ENCODE assay signal across 7 mouse cellular contexts in genomic region chr6:28834046-28834445, GRCm38 (mm10). TPM values are rescaled to one million over a fixed set of nuclear protein-coding genes. Genes with fewer than 3 reads are reported as not detected.
DNase-seq lines count a peak whose midpoint lies in the region; ATAC-seq lines count a peak whose summit lies in the region.

No protein-coding gene starts in this region.

- peaks cover 23% of the 10 kb centered on the region for H3K4me1 ChIP-seq in neural tube, embryonic 11.5 days (ENCODE audit: control insufficient read depth, insufficient read depth, low read length)
- H3K4me1 ChIP-seq in hindbrain, embryonic 10.5 days (replicated peaks), result peaks cover 50% of the 10 kb centered on the region
- peaks cover 20% of the 10 kb centered on the region for H3K4me1 ChIP-seq in midbrain, embryonic 11.5 days (ENCODE audit: control insufficient read depth, insufficient read depth, low read length)

- peak; percentile 24; the same call in 1 of the 2 replicates for ATAC-seq in neural tube, embryonic 11.5 days (ENCODE audit: insufficient read depth, low FRiP score, low TSS enrichment)
- ATAC-seq in midbrain, embryonic 11.5 days (ENCODE audit: low FRiP score), result no peak
- no peak for ATAC-seq in erythroid progenitor cell, adult 5-6 weeks (replicated peaks; ENCODE audit: low FRiP score, poor library complexity, severe bottlenecking)
- no peak for ATAC-seq in monocyte, adult 5-6 weeks (replicated peaks; ENCODE audit: insufficient number of reproducible peaks, low FRiP score, low TSS enrichment, poor library complexity, severe bottlenecking)

- H3K27ac ChIP-seq in neural tube, embryonic 11.5 days (ENCODE audit: low read depth, low read length), result no peak overlapping the region
- H3K27ac ChIP-seq in hindbrain, embryonic 10.5 days, result peak overlapping the region; percentile 94
- H3K27ac ChIP-seq in midbrain, embryonic 11.5 days (ENCODE audit: low read depth, low read length), result no peak overlapping the region

- no peaks in the 10 kb centered on the region for H3K9me3 ChIP-seq in neural tube, embryonic 11.5 days (ENCODE audit: control insufficient read depth, low read length)
- H3K9me3 ChIP-seq in hindbrain, embryonic 10.5 days, result no peaks in the 10 kb centered on the region
- no peaks in the 10 kb centered on the region for H3K9me3 ChIP-seq in midbrain, embryonic 11.5 days (ENCODE audit: control insufficient read depth, low read length)

- peak overlapping the region; percentile 94 for H3K4me2 ChIP-seq in neural tube, embryonic 11.5 days (ENCODE audit: low read depth)
- peak overlapping the region; percentile 99 for H3K4me2 ChIP-seq in midbrain, embryonic 11.5 days

- H3K9ac ChIP-seq in neural tube, embryonic 11.5 days (ENCODE audit: low read length), result peak overlapping the region; percentile 95; the same call in 1 of the 2 replicates
- no peak overlapping the region; the same call in 1 of the 2 replicates for H3K9ac ChIP-seq in midbrain, embryonic 11.5 days (ENCODE audit: low read length)

- H3K36me3 ChIP-seq in neural tube, embryonic 11.5 days (ENCODE audit: control insufficient read depth, insufficient read depth, low read length), result 0 out of 2 replicates have a peak, but pooled peaks cover 2% of the 10 kb centered on the region
- peaks cover 10% of the 10 kb centered on the region for H3K36me3 ChIP-seq in hindbrain, embryonic 10.5 days
- H3K36me3 ChIP-seq in midbrain, embryonic 11.5 days (ENCODE audit: control insufficient read depth, insufficient read depth, low read length), result 0 out of 2 replicates have a peak, but pooled peaks cover 2% of the 10 kb centered on the region

- peak overlapping the region; percentile 84 for H3K4me3 ChIP-seq in neural tube, embryonic 11.5 days (ENCODE audit: low read depth, low read length)
- H3K4me3 ChIP-seq in hindbrain, embryonic 10.5 days, result peak overlapping the region; percentile 80
- H3K4me3 ChIP-seq in midbrain, embryonic 11.5 days (ENCODE audit: low read depth, low read length), result peak overlapping the region; percentile 72

- DNase-seq in neural tube, embryonic 11.5 days (ENCODE audit: low spot score), result no peak
- no peak for DNase-seq in neural tube, embryonic 10.5 days (ENCODE audit: extremely low spot score, low spot score)
- no peak for DNase-seq in hindbrain, embryonic 10.5 days (ENCODE audit: low spot score)
- peak; percentile 88 for DNase-seq in midbrain, embryonic 11.5 days (ENCODE audit: low spot score, missing footprints)
- no peak for DNase-seq in ovary, postnatal 10 days (ENCODE audit: low spot score)

- peaks cover 4% of the 10 kb centered on the region; the same call in 1 of the 2 replicates for H3K27me3 ChIP-seq in neural tube, embryonic 11.5 days (ENCODE audit: control insufficient read depth, insufficient read depth, low read length)
- H3K27me3 ChIP-seq in hindbrain, embryonic 10.5 days (ENCODE audit: insufficient read depth, poor library complexity, severe bottlenecking), result peaks cover 45% of the 10 kb centered on the region
- peaks cover 8% of the 10 kb centered on the region for H3K27me3 ChIP-seq in midbrain, embryonic 11.5 days (ENCODE audit: control insufficient read depth, insufficient read depth, low read length)

- WGBS in neural tube, embryonic 11.5 days, result 18% methylated on average over 2 of the region's 2 CpGs
- WGBS in hindbrain, embryonic 10.5 days, result 29% methylated on average over 2 of the region's 2 CpGs
- 30% methylated on average over 2 of the region's 2 CpGs for WGBS in midbrain, embryonic 11.5 days

RNA-seq across cellular contexts. Expression of gene Lrrc4, which starts 2.5 kb away (rescaled TPM):
- 6.3 and 7.2 TPM in 2 replicates for polyA plus RNA-seq in neural tube, embryonic 11.5 days (2014; fragmentation: Nextera tagmentation; extraction: Ambion mirVana)
- polyA plus RNA-seq in hindbrain, embryonic 10.5 days (2016; fragmentation: Nextera tagmentation; extraction: Ambion mirVana), result 2.3 and 2.4 TPM in 2 replicates
- polyA plus RNA-seq in midbrain, embryonic 11.5 days (2014; fragmentation: Nextera tagmentation; extraction: Ambion mirVana), result 2.2 and 2.7 TPM in 2 replicates
- total RNA-seq in erythroid progenitor cell, adult 5-6 weeks (2015; ENCODE audit: low replicate concordance), result not detected in 2 replicates
- total RNA-seq in erythroid progenitor cell, adult 5-6 weeks (2017; ENCODE audit: low replicate concordance), result not detected in 2 replicates
- 0.32 to 0.68 TPM in 2 of 3 replicates, not detected in the other for total RNA-seq in monocyte, adult 5-6 weeks (2017)
